Mouse (Mus musculus) E14TG2a.4 (cell line): ENCODE measurements around the gene Shq1.

Experiments used
- H3K27me3 ChIP-seq: 2 replicates; pipeline ENCODE4 v1.6.1; 2014; ENCODE audit warnings: low read length, control low read depth; ENCODE audit not compliant: insufficient read depth
- H3K36me3 ChIP-seq: 2 replicates; pipeline ENCODE4 v1.6.1; 2014; ENCODE audit warnings: low read length, control low read depth; ENCODE audit not compliant: insufficient read depth
- H3K4me1 ChIP-seq: replicated peaks from 2 replicates; pipeline ENCODE4 v1.6.1; 2014; ENCODE audit warnings: low read depth, low read length, control low read depth
- H3K4me3 ChIP-seq: replicated peaks from 2 replicates; pipeline ENCODE4 v1.5.1; 2014; ENCODE audit warnings: mild to moderate bottlenecking, low read length
- H3K9me3 ChIP-seq: 2 replicates; pipeline ENCODE4 v1.6.1; 2014; ENCODE audit warnings: low read length, control low read depth
- CTCF ChIP-seq: conservative IDR thresholded peaks from 2 replicates; pipeline ENCODE4 v1.5.1; 2014; ENCODE audit warnings: low read length
- NANOG ChIP-seq: IDR thresholded peaks from 2 replicates; pipeline ENCODE4 v1.6.1; 2014; ENCODE audit warnings: borderline replicate concordance, low read length, mixed read lengths
- POU5F1 ChIP-seq: IDR thresholded peaks from 2 replicates; pipeline ENCODE4 v1.6.1; 2014; ENCODE audit warnings: low read length, borderline replicate concordance

Gene Shq1

GRCm38 (mm10) chr6:100608429-100608828, 62.5 kb downstream of the Shq1 start:
- Histone ChIP-seq H3K36me3 (peaks cover 51% of the 10 kb centered on the region), H3K27me3 (no peaks in the 10 kb centered on the region), H3K4me1 (no peaks in the 10 kb centered on the region; the same call in 1 of the 2 replicates), H3K4me3 (no peak overlapping the region), H3K9me3 (no peaks in the 10 kb centered on the region)
- TF ChIP-seq NANOG (no peak), CTCF (peak; percentile 65)

GRCm38 (mm10) chr6:100606805-100607204, 64.2 kb downstream of the Shq1 start:
- no peaks in the 10 kb centered on the region for H3K9me3 ChIP-seq
- no peak for TF ChIP-seq POU5F1
- no peak for TF ChIP-seq NANOG
- no peak for TF ChIP-seq CTCF
- H3K4me3 ChIP-seq = no peak overlapping the region
- peaks cover 59% of the 10 kb centered on the region for H3K36me3 ChIP-seq
- no peaks in the 10 kb centered on the region for H3K27me3 ChIP-seq
- H3K4me1 ChIP-seq = no peaks in the 10 kb centered on the region

- Histone ChIP-seq H3K4me1 (no peaks in the 10 kb centered on the region), H3K4me3 (no peak overlapping the region), H3K36me3 (peaks cover 58% of the 10 kb centered on the region), H3K9me3 (no peaks in the 10 kb centered on the region), H3K27me3 (no peaks in the 10 kb centered on the region)
- TF ChIP-seq NANOG (no peak), CTCF (no peak), POU5F1 (no peak)
Observed at GRCm38 (mm10) chr6:100603702-100604101, 67.3 kb downstream of the Shq1 start.

GRCm38 (mm10) chr6:100601634-100602033, 69.3 kb downstream of the Shq1 start:
- Histone ChIP-seq H3K4me3 (no peak overlapping the region), H3K9me3 (no peaks in the 10 kb centered on the region), H3K36me3 (peaks cover 61% of the 10 kb centered on the region), H3K27me3 (no peaks in the 10 kb centered on the region), H3K4me1 (no peaks in the 10 kb centered on the region)
- TF ChIP-seq POU5F1 (no peak), NANOG (no peak), CTCF (no peak)

GRCm38 (mm10) chr6:100593857-100594256, 77.1 kb downstream of the Shq1 start:
- no peaks in the 10 kb centered on the region; the same call in 1 of the 2 replicates for H3K4me1 ChIP-seq
- no peaks in the 10 kb centered on the region for H3K27me3 ChIP-seq
- H3K36me3 ChIP-seq = peaks cover 26% of the 10 kb centered on the region
- no peak overlapping the region for H3K4me3 ChIP-seq
- no peak for TF ChIP-seq NANOG
- no peaks in the 10 kb centered on the region for H3K9me3 ChIP-seq

GRCm38 (mm10) chr6:100592991-100593390, 78.0 kb downstream of the Shq1 start:
- H3K27me3 ChIP-seq = no peaks in the 10 kb centered on the region
- peaks cover 18% of the 10 kb centered on the region for H3K36me3 ChIP-seq
- TF ChIP-seq POU5F1 = no peak
- TF ChIP-seq CTCF = no peak
- TF ChIP-seq NANOG = no peak
- no peaks in the 10 kb centered on the region; the same call in 1 of the 2 replicates for H3K4me1 ChIP-seq
- H3K9me3 ChIP-seq = no peaks in the 10 kb centered on the region
- no peak overlapping the region for H3K4me3 ChIP-seq

GRCm38 (mm10) chr6:100590602-100591001, 80.4 kb downstream of the Shq1 start:
- no peak for TF ChIP-seq CTCF
- peaks cover 15% of the 10 kb centered on the region for H3K36me3 ChIP-seq
- H3K4me3 ChIP-seq = no peak overlapping the region
- H3K9me3 ChIP-seq = no peaks in the 10 kb centered on the region
- peaks cover 10% of the 10 kb centered on the region for H3K4me1 ChIP-seq
- H3K27me3 ChIP-seq = no peaks in the 10 kb centered on the region

GRCm38 (mm10) chr6:100588876-100589275, 82.1 kb downstream of the Shq1 start:
- Histone ChIP-seq H3K4me1 (peaks cover 11% of the 10 kb centered on the region), H3K36me3 (peaks cover 12% of the 10 kb centered on the region), H3K27me3 (no peaks in the 10 kb centered on the region), H3K4me3 (no peak overlapping the region), H3K9me3 (no peaks in the 10 kb centered on the region)
- TF ChIP-seq NANOG = no peak
- TF ChIP-seq CTCF = no peak
- no peak for TF ChIP-seq POU5F1

- H3K36me3 ChIP-seq = peaks cover 24% of the 10 kb centered on the region
- peaks cover 11% of the 10 kb centered on the region for H3K4me1 ChIP-seq
- H3K27me3 ChIP-seq = no peaks in the 10 kb centered on the region
- TF ChIP-seq POU5F1 (no peak), CTCF (no peak), NANOG (no peak)
- H3K4me3 ChIP-seq = no peak overlapping the region
- no peaks in the 10 kb centered on the region for H3K9me3 ChIP-seq
Observed at GRCm38 (mm10) chr6:100586758-100587157, 84.2 kb downstream of the Shq1 start.

- Histone ChIP-seq H3K36me3 (peaks cover 40% of the 10 kb centered on the region), H3K27me3 (no peaks in the 10 kb centered on the region), H3K4me3 (no peak overlapping the region), H3K4me1 (peaks cover 11% of the 10 kb centered on the region), H3K9me3 (no peaks in the 10 kb centered on the region)
- TF ChIP-seq POU5F1 (no peak), CTCF (no peak), NANOG (no peak)
Observed at GRCm38 (mm10) chr6:100581951-100582350, 89.0 kb downstream of the Shq1 start.
